Mouse (Mus musculus): ENCODE results near the gene Tmem186. TPM values are rescaled to one million over a fixed set of nuclear protein-coding genes. Genes with fewer than 3 reads are reported as not detected.

Tmem186 gene
- total RNA-seq (2014; rRNA removed) (6.5 and 7.0 TPM in 2 replicates), polyA plus RNA-seq (2012; rRNA removed) (8.0 and 8.7 TPM in 2 replicates)

GRCm38 (mm10) chr16:8637217-8638051 is at the start of gene Tmem186, which contains the start of gene Pmm2:
Gene Tmem186 (minus strand): TSS chr16:8637712.
Gene Pmm2 (plus strand): TSS chr16:8637674.
- Histone ChIP-seq H3K27me3 (ENCODE audit: control insufficient read depth, insufficient read depth, low read length) (no peaks in the 10 kb centered on the region), H3K9ac (ENCODE audit: low read depth, low read length) (peak within 1 kb of the TSS; percentile 95), H3K4me3 (ENCODE audit: insufficient read depth, low read depth, low read length) (peak within 1 kb of the TSS; percentile 93), H3K36me3 (ENCODE audit: control insufficient read depth, insufficient read depth, low read length) (no peaks in the 10 kb centered on the region; the same call in none of the 2 replicates), H3K27ac (replicated peaks; ENCODE audit: insufficient read depth, low read depth, low read length) (peak within 1 kb of the TSS; percentile 87), H3K4me1 (ENCODE audit: control insufficient read depth, insufficient read depth, low read length) (peaks cover 11% of the 10 kb centered on the region), H3K79me2 (ENCODE audit: control insufficient read depth, insufficient read depth, low read length) (peaks cover 20% of the 10 kb centered on the region)
- peak; percentile 92 for DNase-seq (ENCODE audit: extremely low read depth, low read depth, low spot score)
- TF ChIP-seq CTCF (IDR thresholded peaks at IDR 0.05; ENCODE audit: low read depth, low read length) (no peak), POLR2A (IDR thresholded peaks at IDR 0.05; ENCODE audit: extremely low read depth, insufficient read depth, low read length) (peak; percentile 44; the same call in 1 of the 2 replicates)
- WGBS: under 1% methylated on average over 59 of the region's 59 CpGs

- no peak overlapping the region for H3K27ac ChIP-seq (replicated peaks; ENCODE audit: insufficient read depth, low read depth, low read length)
- H3K4me1 ChIP-seq (ENCODE audit: control insufficient read depth, insufficient read depth, low read length): peaks cover 11% of the 10 kb centered on the region
- no peak for DNase-seq (ENCODE audit: extremely low read depth, low read depth, low spot score)
- peaks cover 23% of the 10 kb centered on the region for H3K36me3 ChIP-seq (ENCODE audit: control insufficient read depth, insufficient read depth, low read length)
- no peak for TF ChIP-seq POLR2A (IDR thresholded peaks at IDR 0.05; ENCODE audit: extremely low read depth, insufficient read depth, low read length)
- no peak for TF ChIP-seq CTCF (IDR thresholded peaks at IDR 0.05; ENCODE audit: low read depth, low read length)
- no peaks in the 10 kb centered on the region for H3K79me2 ChIP-seq (ENCODE audit: control insufficient read depth, insufficient read depth, low read length)
- H3K4me3 ChIP-seq (ENCODE audit: insufficient read depth, low read depth, low read length): no peak overlapping the region
- 76% methylated on average over 11 of the region's 11 CpGs for WGBS
- no peak overlapping the region for H3K9ac ChIP-seq (ENCODE audit: low read depth, low read length)
- no peaks in the 10 kb centered on the region for H3K27me3 ChIP-seq (ENCODE audit: control insufficient read depth, insufficient read depth, low read length)
These were observed 49.5 kb upstream of the Tmem186 start for GRCm38 (mm10) chr16:8686871-8687535.

GRCm38 (mm10) chr16:8686121-8686870 is 48.8 kb upstream of the Tmem186 start:
- Histone ChIP-seq H3K79me2 (ENCODE audit: control insufficient read depth, insufficient read depth, low read length) (no peaks in the 10 kb centered on the region), H3K27me3 (ENCODE audit: control insufficient read depth, insufficient read depth, low read length) (no peaks in the 10 kb centered on the region), H3K9ac (ENCODE audit: low read depth, low read length) (no peak overlapping the region), H3K4me1 (ENCODE audit: control insufficient read depth, insufficient read depth, low read length) (peaks cover 11% of the 10 kb centered on the region), H3K36me3 (ENCODE audit: control insufficient read depth, insufficient read depth, low read length) (peaks cover 16% of the 10 kb centered on the region), H3K27ac (replicated peaks; ENCODE audit: insufficient read depth, low read depth, low read length) (no peak overlapping the region), H3K4me3 (ENCODE audit: insufficient read depth, low read depth, low read length) (no peak overlapping the region)
- WGBS: 62% methylated on average over 7 of the region's 7 CpGs
- TF ChIP-seq POLR2A (IDR thresholded peaks at IDR 0.05; ENCODE audit: extremely low read depth, insufficient read depth, low read length): no peak
- TF ChIP-seq CTCF (IDR thresholded peaks at IDR 0.05; ENCODE audit: low read depth, low read length): peak; percentile 80
- peak; percentile 45 for DNase-seq (ENCODE audit: extremely low read depth, low read depth, low spot score)

- DNase-seq (ENCODE audit: extremely low read depth, low read depth, low spot score): no peak
- WGBS: 37% methylated on average over 4 of the region's 4 CpGs
- no peaks in the 10 kb centered on the region for H3K27me3 ChIP-seq (ENCODE audit: control insufficient read depth, insufficient read depth, low read length)
- H3K4me1 ChIP-seq (ENCODE audit: control insufficient read depth, insufficient read depth, low read length): peaks cover 11% of the 10 kb centered on the region
- no peaks in the 10 kb centered on the region for H3K79me2 ChIP-seq (ENCODE audit: control insufficient read depth, insufficient read depth, low read length)
- no peak overlapping the region for H3K9ac ChIP-seq (ENCODE audit: low read depth, low read length)
- peaks cover 9% of the 10 kb centered on the region; the same call in 1 of the 2 replicates for H3K36me3 ChIP-seq (ENCODE audit: control insufficient read depth, insufficient read depth, low read length)
- H3K27ac ChIP-seq (replicated peaks; ENCODE audit: insufficient read depth, low read depth, low read length): no peak overlapping the region
- TF ChIP-seq CTCF (IDR thresholded peaks at IDR 0.05; ENCODE audit: low read depth, low read length): no peak
- TF ChIP-seq POLR2A (IDR thresholded peaks at IDR 0.05; ENCODE audit: extremely low read depth, insufficient read depth, low read length): no peak
- H3K4me3 ChIP-seq (ENCODE audit: insufficient read depth, low read depth, low read length): no peak overlapping the region
These were observed 47.6 kb upstream of the Tmem186 start for GRCm38 (mm10) chr16:8685087-8685486.

GRCm38 (mm10) chr16:8680470-8680869 is 43.0 kb upstream of the Tmem186 start, which contains the start of gene Gm5767:
Gene Gm5767 (plus strand): TSS chr16:8680770.
- WGBS: 92% methylated on average over 5 of the region's 5 CpGs
- Histone ChIP-seq H3K9ac (ENCODE audit: low read depth, low read length) (no peak within 1 kb of the TSS), H3K4me1 (ENCODE audit: control insufficient read depth, insufficient read depth, low read length) (peaks cover 3% of the 10 kb centered on the region), H3K36me3 (ENCODE audit: control insufficient read depth, insufficient read depth, low read length) (no peaks in the 10 kb centered on the region), H3K79me2 (ENCODE audit: control insufficient read depth, insufficient read depth, low read length) (no peaks in the 10 kb centered on the region), H3K4me3 (ENCODE audit: insufficient read depth, low read depth, low read length) (no peak within 1 kb of the TSS), H3K27ac (replicated peaks; ENCODE audit: insufficient read depth, low read depth, low read length) (no peak within 1 kb of the TSS), H3K27me3 (ENCODE audit: control insufficient read depth, insufficient read depth, low read length) (no peaks in the 10 kb centered on the region)
- TF ChIP-seq CTCF (IDR thresholded peaks at IDR 0.05; ENCODE audit: low read depth, low read length): no peak
- TF ChIP-seq POLR2A (IDR thresholded peaks at IDR 0.05; ENCODE audit: extremely low read depth, insufficient read depth, low read length): no peak
- DNase-seq (ENCODE audit: extremely low read depth, low read depth, low spot score): no peak

All from liver, adult 2 months (tissue).